ENCODE assay signal across 11 mouse cellular contexts in genomic region chr7:99580247-99580646, GRCm38 (mm10). TPM values are rescaled to one million over a fixed set of nuclear protein-coding genes. Genes with fewer than 3 reads are reported as not detected.
A peak's percentile ranks its signal among the peaks of the same experiment; 100 is the strongest.
DNase-seq lines count a peak whose midpoint lies in the region; ATAC-seq lines count a peak whose summit lies in the region.
"Had no signal": no experiment of that assay in that cellular context is flagged by ENCODE, and none has a peak within 500 bp of the region (broad histone marks: within the 10 kb centered on the region; RNA-seq: fewer than 3 reads in every experiment).

No protein-coding gene starts in this region.

- peak overlapping the region; percentile 6; the same call in 1 of the 2 replicates for H3K4me2 ChIP-seq in heart, embryonic 11.5 days
- peak overlapping the region; percentile 42 for H3K4me2 ChIP-seq in hindbrain, embryonic 14.5 days (replicated peaks)
- peak overlapping the region; percentile 40 for H3K4me2 ChIP-seq in neural tube, embryonic 13.5 days

- H3K36me3 ChIP-seq in heart, embryonic 11.5 days (ENCODE audit: control insufficient read depth, insufficient read depth, low read length): no peaks in the 10 kb centered on the region
- H3K36me3 ChIP-seq in megakaryocyte, embryonic 14.5 days (replicated peaks; ENCODE audit: low read length): peaks cover 86% of the 10 kb centered on the region
- H3K36me3 ChIP-seq in hindbrain, embryonic 14.5 days (replicated peaks; ENCODE audit: control insufficient read depth, insufficient read depth): peaks cover 16% of the 10 kb centered on the region
- peaks cover 20% of the 10 kb centered on the region for H3K36me3 ChIP-seq in neural tube, embryonic 13.5 days

- ATAC-seq in heart, embryonic 11.5 days (replicated peaks; ENCODE audit: insufficient number of reproducible peaks, low FRiP score, low TSS enrichment): peak; percentile 43
- ATAC-seq in megakaryocyte, adult 5-6 weeks (ENCODE audit: poor library complexity, severe bottlenecking): no peak
- no peak for ATAC-seq in hindbrain, embryonic 14.5 days (ENCODE audit: low FRiP score)
- no peak for ATAC-seq in neural tube, embryonic 13.5 days (ENCODE audit: low read depth)
- no peak for ATAC-seq in activated CD4-positive, CD25-positive, alpha-beta regulatory T cell, adult 4 months

- H3K4me3 ChIP-seq in heart, embryonic 11.5 days (ENCODE audit: low read depth, low read length): no peak overlapping the region
- peak overlapping the region; percentile 78 for H3K4me3 ChIP-seq in megakaryocyte, embryonic 14.5 days (replicated peaks)
- H3K4me3 ChIP-seq in hindbrain, embryonic 14.5 days (replicated peaks; ENCODE audit: low read length): no peak overlapping the region
- H3K4me3 ChIP-seq in neural tube, embryonic 13.5 days: no peak overlapping the region

- H3K9me3 ChIP-seq in heart, embryonic 11.5 days (replicated peaks; ENCODE audit: control insufficient read depth, low read length): no peaks in the 10 kb centered on the region
- no peaks in the 10 kb centered on the region for H3K9me3 ChIP-seq in megakaryocyte, embryonic 14.5 days
- H3K9me3 ChIP-seq in hindbrain, embryonic 14.5 days (ENCODE audit: control insufficient read depth, low read length): no peaks in the 10 kb centered on the region
- H3K9me3 ChIP-seq in neural tube, embryonic 13.5 days: no peaks in the 10 kb centered on the region

- no peaks in the 10 kb centered on the region for H3K27me3 ChIP-seq in heart, embryonic 11.5 days (ENCODE audit: control insufficient read depth, insufficient read depth, low read length)
- no peaks in the 10 kb centered on the region for H3K27me3 ChIP-seq in megakaryocyte, embryonic 14.5 days (replicated peaks)
- H3K27me3 ChIP-seq in hindbrain, embryonic 14.5 days (ENCODE audit: control insufficient read depth, insufficient read depth, low read length): no peaks in the 10 kb centered on the region
- no peaks in the 10 kb centered on the region for H3K27me3 ChIP-seq in neural tube, embryonic 13.5 days

- H3K4me1 ChIP-seq in heart, embryonic 11.5 days (ENCODE audit: control insufficient read depth, insufficient read depth, low read length): peaks cover 9% of the 10 kb centered on the region
- peaks cover 92% of the 10 kb centered on the region for H3K4me1 ChIP-seq in megakaryocyte, embryonic 14.5 days
- peaks cover 16% of the 10 kb centered on the region for H3K4me1 ChIP-seq in hindbrain, embryonic 14.5 days (replicated peaks; ENCODE audit: control insufficient read depth, insufficient read depth, low read length)
- peaks cover 47% of the 10 kb centered on the region for H3K4me1 ChIP-seq in neural tube, embryonic 13.5 days (replicated peaks)

- no peak overlapping the region for H3K27ac ChIP-seq in heart, embryonic 11.5 days (ENCODE audit: low read depth, low read length)
- peak overlapping the region; percentile 62; the same call in 1 of the 2 replicates for H3K27ac ChIP-seq in hindbrain, embryonic 14.5 days
- peak overlapping the region; percentile 67 for H3K27ac ChIP-seq in neural tube, embryonic 13.5 days (replicated peaks)
- H3K27ac ChIP-seq: kidney, postnatal 0 days; liver, embryonic 14.5 days had no signal

- peak overlapping the region; percentile 2; the same call in 1 of the 2 replicates for H3K9ac ChIP-seq in heart, embryonic 11.5 days (ENCODE audit: low read depth, low read length)
- no peak overlapping the region for H3K9ac ChIP-seq in hindbrain, embryonic 14.5 days
- H3K9ac ChIP-seq in neural tube, embryonic 13.5 days: no peak overlapping the region
- H3K9ac ChIP-seq: liver, embryonic 14.5 days had no signal

- DNase-seq in heart, adult 8-10 months (ENCODE audit: low spot score): no peak
- no peak for DNase-seq in hindbrain, embryonic 14.5 days (ENCODE audit: low spot score)
- no peak for DNase-seq in cerebellum, adult 8-10 months

- 30% methylated on average over 6 of the region's 6 CpGs for WGBS in heart, embryonic 11.5 days (ENCODE audit: insufficient replicate concordance)
- WGBS in hindbrain, embryonic 14.5 days: 49% methylated on average over 6 of the region's 6 CpGs
- 54% methylated on average over 6 of the region's 6 CpGs for WGBS in neural tube, embryonic 13.5 days

RNA-seq across cellular contexts. Expression of gene Arrb1, which starts 45.0 kb away (rescaled TPM):
- 4.9 and 5.3 TPM in 2 replicates for polyA plus RNA-seq in heart, embryonic 11.5 days (2014; fragmentation: Nextera tagmentation; extraction: Ambion mirVana)
- total RNA-seq in heart, adult 8-10 months (2022): 10 to 100 TPM; 16.2 to 28.4 (median 19.5) TPM
- 11.2 and 43.4 TPM in 2 replicates for polyA plus RNA-seq in megakaryocyte, embryonic 14.5 days (2012; ENCODE audit: insufficient read depth, low replicate concordance)
- 41.1 and 43.8 TPM in 2 replicates for total RNA-seq in megakaryocyte, adult 5-6 weeks (2015)
- total RNA-seq in megakaryocyte, adult 5-6 weeks (2017): 91.7 and 96.9 TPM in 2 replicates
- polyA plus RNA-seq in hindbrain, embryonic 14.5 days (2014; fragmentation: Nextera tagmentation; extraction: Ambion mirVana): 9.8 and 10.1 TPM in 2 replicates
- 15.9 and 16.2 TPM in 2 replicates for polyA plus RNA-seq in neural tube, embryonic 13.5 days (2015; fragmentation: Nextera tagmentation; extraction: Ambion mirVana)
- 10 to 100 TPM in 1 of 2 experiments, 1 to 10 TPM in 1; 8.3 to 12.0 TPM for polyA plus RNA-seq in activated CD4-positive, CD25-positive, alpha-beta regulatory T cell, adult 4 months (2017; shearing (Covaris generic))

RNA-seq across cellular contexts. Expression of gene Tpbgl, which starts 46.7 kb away (rescaled TPM):
- 1.4 and 1.5 TPM in 2 replicates for polyA plus RNA-seq in heart, embryonic 11.5 days (2014; fragmentation: Nextera tagmentation; extraction: Ambion mirVana)
- 1 to 10 TPM; 2.8 to 3.4 (median 3.1) TPM for total RNA-seq in heart, adult 8-10 months (2022)
- polyA plus RNA-seq in megakaryocyte, embryonic 14.5 days (2012; ENCODE audit: insufficient read depth, low replicate concordance): 0.04 TPM in 1 of 2 replicates, not detected in the other
- total RNA-seq in megakaryocyte, adult 5-6 weeks (2015): 0.27 TPM in 1 of 2 replicates, not detected in the other
- total RNA-seq in megakaryocyte, adult 5-6 weeks (2017): 0.07 TPM in 1 of 2 replicates, not detected in the other
- 1.7 and 2.5 TPM in 2 replicates for polyA plus RNA-seq in hindbrain, embryonic 14.5 days (2014; fragmentation: Nextera tagmentation; extraction: Ambion mirVana)
- polyA plus RNA-seq in neural tube, embryonic 13.5 days (2015; fragmentation: Nextera tagmentation; extraction: Ambion mirVana): 2.2 and 3.8 TPM in 2 replicates
- polyA plus RNA-seq in activated CD4-positive, CD25-positive, alpha-beta regulatory T cell, adult 4 months (2017; shearing (Covaris generic)): under 1 TPM in 1 of 2 experiments, not detected in 1; 0.25 TPM
- polyA plus RNA-seq: C2C12 had no signal
